In genomic region chr11:3545531-3546241, GRCm38 (mm10) we compare ENCODE assay signal across 15 mouse cellular contexts. TPM values are rescaled to one million over a fixed set of nuclear protein-coding genes. Genes with fewer than 3 reads are reported as not detected.
DNase-seq lines count a peak whose midpoint lies in the region; ATAC-seq lines count a peak whose summit lies in the region.
"Had no signal": no experiment of that assay in that cellular context is flagged by ENCODE, and none has a peak within 500 bp of the region (broad histone marks: within the 10 kb centered on the region; RNA-seq: fewer than 3 reads in every experiment).

No protein-coding gene starts in this region.

- no peaks in the 10 kb centered on the region for H3K36me3 ChIP-seq in heart, embryonic 14.5 days (ENCODE audit: control insufficient read depth, insufficient read depth, low read length)
- H3K36me3 ChIP-seq in lung, embryonic 15.5 days: no peaks in the 10 kb centered on the region
- H3K36me3 ChIP-seq in stomach, embryonic 16.5 days (ENCODE audit: control insufficient read depth, insufficient read depth, low read length): no peaks in the 10 kb centered on the region
- H3K36me3 ChIP-seq: forebrain, embryonic 10.5 days; hindbrain, embryonic 15.5 days had no signal

- H3K4me2 ChIP-seq in heart, embryonic 14.5 days (ENCODE audit: low read length): no peak overlapping the region
- no peak overlapping the region for H3K4me2 ChIP-seq in lung, embryonic 15.5 days
- no peak overlapping the region for H3K4me2 ChIP-seq in stomach, embryonic 16.5 days (ENCODE audit: low read depth, low read length)
- H3K4me2 ChIP-seq: hindbrain, embryonic 15.5 days had no signal

- H3K27ac ChIP-seq in heart, embryonic 14.5 days (replicated peaks in 1 of 2; ENCODE audit: control insufficient read depth in 1 of 2, insufficient read depth in 1 of 2, low read depth in 2 of 2, low read length in 2 of 2): peak overlapping the region; percentile 39 to 58
- H3K27ac ChIP-seq in lung, embryonic 15.5 days: peak overlapping the region; percentile 39
- peak overlapping the region; percentile 46; the same call in 1 of the 2 replicates for H3K27ac ChIP-seq in stomach, embryonic 16.5 days (ENCODE audit: low read length)
- H3K27ac ChIP-seq: forebrain, embryonic 10.5 days; hindbrain, embryonic 15.5 days had no signal

- H3K4me1 ChIP-seq in heart, embryonic 14.5 days (ENCODE audit: control insufficient read depth in 2 of 2, insufficient read depth in 2 of 2, low read length in 2 of 2): peaks cover 9 to 11% of the 10 kb centered on the region in 2 experiments; a peak in 2 of 4 replicates
- H3K4me1 ChIP-seq in lung, embryonic 15.5 days: peaks cover 27% of the 10 kb centered on the region
- peaks cover 16% of the 10 kb centered on the region; the same call in 1 of the 2 replicates for H3K4me1 ChIP-seq in stomach, embryonic 16.5 days (ENCODE audit: control insufficient read depth, insufficient read depth, low read length)
- H3K4me1 ChIP-seq: hindbrain, embryonic 15.5 days had no signal

- no peak for ATAC-seq in heart, embryonic 14.5 days (ENCODE audit: insufficient number of reproducible peaks, insufficient read depth, low FRiP score, low read depth)
- ATAC-seq in lung, embryonic 15.5 days (ENCODE audit: borderline replicate concordance, extremely low read depth, low FRiP score, low TSS enrichment): no peak
- 0 out of 2 replicates have a peak, but pooled peaks have one; percentile 24 for ATAC-seq in common myeloid progenitor, adult 5-6 weeks (replicated peaks; ENCODE audit: low read depth, poor library complexity, severe bottlenecking)
- peak; percentile 20; the same call in 1 of the 2 replicates for ATAC-seq in stomach, embryonic 16.5 days (ENCODE audit: insufficient read depth, low FRiP score)

- DNase-seq in heart, postnatal 10 days: no peak
- no peak for DNase-seq in lung, postnatal 10 days
- DNase-seq in retina, embryonic 14.5 days (ENCODE audit: low spot score): no peak
- DNase-seq: adrenal gland, postnatal 36 days; cerebellum, adult 2 months; kidney, postnatal 36 days; lung, postnatal 4 days; right cerebral cortex, postnatal 4 days had no signal

- 18% methylated on average over 9 of the region's 9 CpGs for WGBS in heart, embryonic 14.5 days
- 14% methylated on average over 9 of the region's 9 CpGs for WGBS in lung, embryonic 15.5 days
- 26% methylated on average over 9 of the region's 9 CpGs for WGBS in stomach, embryonic 16.5 days

- intact Hi-C loops in heart, postnatal 10 days (cut with DNase I): no loop called here

- no peak overlapping the region for H3K4me3 ChIP-seq in heart, embryonic 14.5 days (ENCODE audit: control insufficient read depth in 1 of 2, insufficient read depth in 1 of 2, low read depth in 1 of 2, low read length in 2 of 2)
- no peak overlapping the region for H3K4me3 ChIP-seq in lung, embryonic 15.5 days
- H3K4me3 ChIP-seq in stomach, embryonic 16.5 days (replicated peaks; ENCODE audit: low read length): no peak overlapping the region
- H3K4me3 ChIP-seq: forebrain, embryonic 10.5 days; hindbrain, embryonic 15.5 days had no signal

- peaks cover 6% of the 10 kb centered on the region; the same call in 1 of the 2 replicates for H3K9me3 ChIP-seq in heart, embryonic 14.5 days (ENCODE audit: control insufficient read depth, low read length)
- H3K9me3 ChIP-seq in lung, embryonic 15.5 days: no peaks in the 10 kb centered on the region
- no peaks in the 10 kb centered on the region for H3K9me3 ChIP-seq in stomach, embryonic 16.5 days (replicated peaks; ENCODE audit: control insufficient read depth, low read length)
- H3K9me3 ChIP-seq: hindbrain, embryonic 15.5 days had no signal

- no peak overlapping the region for H3K9ac ChIP-seq in heart, embryonic 14.5 days (ENCODE audit: low read length)
- no peak overlapping the region for H3K9ac ChIP-seq in lung, embryonic 15.5 days
- H3K9ac ChIP-seq in stomach, embryonic 16.5 days (ENCODE audit: low read length): 0 out of 2 replicates have a peak overlapping the region, but pooled peaks have one; percentile 28
- H3K9ac ChIP-seq: hindbrain, embryonic 15.5 days had no signal

- H3K27me3 ChIP-seq in heart, embryonic 14.5 days (ENCODE audit: control insufficient read depth, insufficient read depth, low read length): no peaks in the 10 kb centered on the region
- H3K27me3 ChIP-seq in lung, embryonic 15.5 days: no peaks in the 10 kb centered on the region
- no peaks in the 10 kb centered on the region for H3K27me3 ChIP-seq in stomach, embryonic 16.5 days (ENCODE audit: control insufficient read depth, insufficient read depth, low read length)
- H3K27me3 ChIP-seq: hindbrain, embryonic 15.5 days had no signal

RNA-seq across cellular contexts. Expression of gene Smtn, which starts 5.3 kb away (rescaled TPM):
- 71.7 and 75.0 TPM in 2 replicates for polyA plus RNA-seq in heart, embryonic 14.5 days (2014; fragmentation: Nextera tagmentation; extraction: Ambion mirVana)
- total RNA-seq in heart, postnatal 10 days (2021): 100 to 1,000 TPM; 210 to 215 TPM
- polyA plus RNA-seq in lung, embryonic 15.5 days (2015; fragmentation: Nextera tagmentation; extraction: Ambion mirVana): 107 and 108 TPM in 2 replicates
- total RNA-seq in common myeloid progenitor, adult 5-6 weeks (2017): 5.2 and 6.9 TPM in 2 replicates
- polyA plus RNA-seq in stomach, embryonic 16.5 days (2015; fragmentation: Nextera tagmentation; extraction: Ambion mirVana): 122 and 128 TPM in 2 replicates

RNA-seq across cellular contexts. Expression of gene Selenom, which starts 31.2 kb away (rescaled TPM):
- 148 and 151 TPM in 2 replicates for polyA plus RNA-seq in heart, embryonic 14.5 days (2014; fragmentation: Nextera tagmentation; extraction: Ambion mirVana)
- 10 to 100 TPM; 57.2 to 57.3 TPM for total RNA-seq in heart, postnatal 10 days (2021)
- 99.2 and 102 TPM in 2 replicates for polyA plus RNA-seq in lung, embryonic 15.5 days (2015; fragmentation: Nextera tagmentation; extraction: Ambion mirVana)
- 3.2 and 3.7 TPM in 2 replicates for total RNA-seq in common myeloid progenitor, adult 5-6 weeks (2017)
- 169 and 176 TPM in 2 replicates for polyA plus RNA-seq in stomach, embryonic 16.5 days (2015; fragmentation: Nextera tagmentation; extraction: Ambion mirVana)

RNA-seq across cellular contexts. Expression of gene Inpp5j, which starts 41.1 kb away (rescaled TPM):
- polyA plus RNA-seq in heart, embryonic 14.5 days (2014; fragmentation: Nextera tagmentation; extraction: Ambion mirVana): 8.1 and 8.2 TPM in 2 replicates
- 10 to 100 TPM; 15.4 to 19.1 TPM for total RNA-seq in heart, postnatal 10 days (2021)
- polyA plus RNA-seq in lung, embryonic 15.5 days (2015; fragmentation: Nextera tagmentation; extraction: Ambion mirVana): 1.5 TPM in 2 replicates
- total RNA-seq in common myeloid progenitor, adult 5-6 weeks (2017): not detected in 2 replicates
- polyA plus RNA-seq in stomach, embryonic 16.5 days (2015; fragmentation: Nextera tagmentation; extraction: Ambion mirVana): 3.4 and 3.5 TPM in 2 replicates

RNA-seq across cellular contexts. Expression of gene Pla2g3, which starts 57.6 kb away (rescaled TPM):
- polyA plus RNA-seq in heart, embryonic 14.5 days (2014; fragmentation: Nextera tagmentation; extraction: Ambion mirVana): 0.20 and 0.34 TPM in 2 replicates
- total RNA-seq in heart, postnatal 10 days (2021): under 1 TPM in 1 of 2 experiments, not detected in 1; 0.10 TPM
- polyA plus RNA-seq in lung, embryonic 15.5 days (2015; fragmentation: Nextera tagmentation; extraction: Ambion mirVana): 0.44 and 0.50 TPM in 2 replicates
- not detected in 2 replicates for total RNA-seq in common myeloid progenitor, adult 5-6 weeks (2017)
- 1.8 and 4.5 TPM in 2 replicates for polyA plus RNA-seq in stomach, embryonic 16.5 days (2015; fragmentation: Nextera tagmentation; extraction: Ambion mirVana)
- total RNA-seq: gastrocnemius, adult 8-10 months had no signal

Comparison
In these comparisons a context has a peak if more than half of its experiments do, and no peak if none do; other contexts are left out.
1. ATAC-seq: peak in common myeloid progenitor, adult 5-6 weeks (single experiment) and stomach, embryonic 16.5 days (single experiment); none in heart, embryonic 14.5 days (single experiment) and lung, embryonic 15.5 days (single experiment).
2. Peak in every context shown above with its lines, with median percentiles within 50 percentile points of each other: H3K27ac ChIP-seq.